Mouse (Mus musculus) erythroblast, adult 5-6 weeks (primary cell): ENCODE results near the gene Gm10961. TPM values are rescaled to one million over a fixed set of nuclear protein-coding genes. Genes with fewer than 3 reads are reported as not detected.
A peak's percentile ranks its signal among the peaks of the same experiment; 100 is the strongest.

Experiments
- ATAC-seq: replicated peaks from 2 replicates; pipeline ENCODE4 v1.8.0; 2016; ENCODE audit warnings: moderate number of reproducible peaks, mild to moderate bottlenecking, moderate TSS enrichment, inconsistent platforms; ENCODE audit not compliant: poor library complexity, low FRiP score, severe bottlenecking
- total RNA-seq, 2 experiments: library from RNA; stranded (forward) in 1 of 2; stranded (reverse) in 1 of 2; fragments of 150-400 nt in 1 of 2; fragments of 200-764, 138-1000 nt in 1 of 2; gene quantifications; 2 replicates each; pipeline versions ENCODE4 v1.2.3 to v1.2.4; 2015 to 2017; ENCODE audit warnings: low replicate concordance in 2 of 2

Gm10961 gene
- total RNA-seq (2015; ENCODE audit: low replicate concordance) (not detected in 2 replicates), total RNA-seq (2017; ENCODE audit: low replicate concordance) (not detected in 2 replicates)

- peak; percentile 31; the same call in 1 of the 2 replicates for ATAC-seq
Observed at GRCm38 (mm10) chr3:107630682-107631522, at the start of gene Gm10961. TSS of gene Gm10961 (plus strand) at chr3:107631322.

GRCm38 (mm10) chr3:107582130-107582874 is 48.8 kb upstream of the Gm10961 start:
- ATAC-seq, result no peak

GRCm38 (mm10) chr3:107582875-107583767 is 48.0 kb upstream of the Gm10961 start:
- no peak for ATAC-seq

GRCm38 (mm10) chr3:107583893-107584292 is 47.2 kb upstream of the Gm10961 start:
- ATAC-seq, result no peak

GRCm38 (mm10) chr3:107586504-107586903 is 44.6 kb upstream of the Gm10961 start:
- no peak for ATAC-seq

- ATAC-seq, result no peak
Observed at GRCm38 (mm10) chr3:107591612-107592011, 39.5 kb upstream of the Gm10961 start.

- ATAC-seq, result no peak
Observed at GRCm38 (mm10) chr3:107593632-107594031, 37.5 kb upstream of the Gm10961 start.

GRCm38 (mm10) chr3:107594662-107595263 is 36.4 kb upstream of the Gm10961 start, which contains the start of gene Alx3:
TSS of gene Alx3 (plus strand) at chr3:107595031.
- ATAC-seq, result no peak

- no peak for ATAC-seq
Observed at GRCm38 (mm10) chr3:107595264-107595937, 35.7 kb upstream of the Gm10961 start.

GRCm38 (mm10) chr3:107595938-107596461 is 35.1 kb upstream of the Gm10961 start:
- ATAC-seq, result 0 out of 2 replicates have a peak, but pooled peaks have one; percentile 23

- no peak for ATAC-seq
Observed at GRCm38 (mm10) chr3:107596559-107596958, 34.6 kb upstream of the Gm10961 start.

- no peak for ATAC-seq
Observed at GRCm38 (mm10) chr3:107597134-107597533, 34.0 kb upstream of the Gm10961 start.

- no peak for ATAC-seq
Observed at GRCm38 (mm10) chr3:107597586-107598389, 33.3 kb upstream of the Gm10961 start.

- ATAC-seq, result no peak
Observed at GRCm38 (mm10) chr3:107600127-107600526, 31.0 kb upstream of the Gm10961 start.

- peak; percentile 62; the same call in 1 of the 2 replicates for ATAC-seq
Observed at GRCm38 (mm10) chr3:107605304-107605703, 25.8 kb upstream of the Gm10961 start.

GRCm38 (mm10) chr3:107607221-107607620 is 23.9 kb upstream of the Gm10961 start:
- no peak for ATAC-seq

GRCm38 (mm10) chr3:107608808-107609207 is 22.3 kb upstream of the Gm10961 start:
- ATAC-seq, result no peak

GRCm38 (mm10) chr3:107609376-107609775 is 21.7 kb upstream of the Gm10961 start:
- ATAC-seq, result no peak
